Mouse (Mus musculus): Measurements from ENCODE around the gene Olfr1351. TPM values are rescaled to one million over a fixed set of nuclear protein-coding genes. Genes with fewer than 3 reads are reported as not detected.
"Not testable (repeated sequence)": the region's sequence is repeated elsewhere in the genome, so short reads cannot be mapped to it uniquely, and the experiment has no call there.

The Olfr1351 gene
- polyA plus RNA-seq (2015; fragmentation: Nextera tagmentation; extraction: Ambion mirVana) = not detected in 2 replicates

DNA sequence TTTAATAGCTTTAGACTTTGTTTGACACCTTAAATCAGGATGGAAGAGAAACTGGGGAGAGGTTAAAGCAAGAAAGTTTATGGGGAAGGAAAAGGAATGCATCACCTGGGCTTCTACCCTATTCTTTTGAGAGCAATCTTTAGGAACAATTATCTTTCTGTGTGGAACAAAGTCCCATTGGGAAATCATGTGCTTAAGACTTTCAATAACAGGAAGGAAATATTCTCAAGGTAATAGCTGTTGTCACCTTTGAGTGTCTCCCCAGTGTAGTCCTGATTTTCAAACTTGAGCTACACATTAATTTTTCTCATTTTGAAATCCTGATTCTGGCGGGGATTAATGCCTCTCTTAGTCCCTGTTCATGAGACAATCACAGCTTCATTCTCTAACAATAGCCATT, at the start of gene Olfr1351:
Gene Olfr1351, plus strand, starts transcription at position 301 of the 400 bp plus-strand sequence.
- H3K27me3 ChIP-seq (replicated peaks; ENCODE audit: control insufficient read depth, insufficient read depth, low read length) = no peaks in the 10 kb centered on the region
- no peak within 1 kb of the TSS for H3K4me2 ChIP-seq (ENCODE audit: low read depth, low read length)
- no peak within 1 kb of the TSS for H3K9ac ChIP-seq (ENCODE audit: low read depth, low read length)
- no peaks in the 10 kb centered on the region for H3K9me3 ChIP-seq (ENCODE audit: control insufficient read depth, low read length)
- no peak within 1 kb of the TSS for H3K27ac ChIP-seq (ENCODE audit: low read length)
- no peaks in the 10 kb centered on the region for H3K4me1 ChIP-seq (ENCODE audit: control insufficient read depth, insufficient read depth, low read length)
- ATAC-seq = no peak
- no peak within 1 kb of the TSS for H3K4me3 ChIP-seq (ENCODE audit: low read length)
- WGBS = 73% methylated on average over 1 of the region's 1 CpGs
- no peaks in the 10 kb centered on the region for H3K36me3 ChIP-seq (ENCODE audit: control insufficient read depth, insufficient read depth, low read length)

DNA sequence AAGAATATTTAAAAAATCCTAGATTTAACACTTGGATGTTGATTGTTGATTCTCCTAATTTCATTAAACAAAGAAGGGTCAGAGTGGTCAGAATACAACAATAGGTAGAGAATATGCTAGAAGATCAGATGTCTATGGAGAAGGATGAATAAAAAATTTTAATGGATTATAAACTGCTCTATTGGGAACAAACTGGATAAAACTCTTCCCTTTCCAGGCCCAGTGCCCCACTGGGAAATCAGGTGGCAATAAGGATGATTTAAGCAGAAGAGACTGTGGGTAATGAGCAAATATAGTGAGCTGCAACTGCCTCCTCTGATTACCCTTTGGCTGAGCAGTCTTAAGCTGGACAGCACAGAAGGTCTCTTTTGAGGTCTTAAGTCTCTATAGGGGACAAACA, 49.3 kb upstream of the Olfr1351 start, which contains the start of gene Olfr1353:
Gene Olfr1353, plus strand, starts transcription at position 301 of the 400 bp plus-strand sequence.
- ATAC-seq; H3K27me3 ChIP-seq (replicated peaks; ENCODE audit: control insufficient read depth, insufficient read depth, low read length); H3K9me3 ChIP-seq (ENCODE audit: control insufficient read depth, low read length); H3K4me3 ChIP-seq (ENCODE audit: low read length); H3K9ac ChIP-seq (ENCODE audit: low read depth, low read length); H3K27ac ChIP-seq (ENCODE audit: low read length); H3K36me3 ChIP-seq (ENCODE audit: control insufficient read depth, insufficient read depth, low read length); H3K4me1 ChIP-seq (ENCODE audit: control insufficient read depth, insufficient read depth, low read length); H3K4me2 ChIP-seq (ENCODE audit: low read depth, low read length): not testable (repeated sequence)

DNA sequence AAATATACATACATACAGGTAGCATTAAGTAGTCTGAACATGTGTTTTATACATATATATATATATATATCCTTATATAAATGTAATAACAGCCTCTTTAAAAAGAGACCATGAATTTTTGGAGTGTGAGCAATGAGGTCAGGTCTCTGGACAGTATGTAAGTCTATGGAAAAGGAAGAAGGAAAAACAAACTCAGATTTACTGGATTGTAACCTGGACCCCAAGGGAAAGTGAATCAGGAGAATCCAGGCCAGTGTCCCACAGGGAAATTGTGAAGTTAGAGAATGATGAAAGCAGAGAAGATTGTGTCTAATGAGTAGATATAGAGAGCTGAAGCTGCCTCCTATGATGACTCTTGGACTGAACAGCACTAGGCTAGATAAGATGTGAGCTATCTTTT, 31.5 kb upstream of the Olfr1351 start, which contains the start of gene Olfr1352:
Gene Olfr1352, plus strand, starts transcription at position 301 of the 400 bp plus-strand sequence.
- H3K36me3 ChIP-seq (ENCODE audit: control insufficient read depth, insufficient read depth, low read length) = no peaks in the 10 kb centered on the region
- no peak for ATAC-seq
- H3K4me1 ChIP-seq (ENCODE audit: control insufficient read depth, insufficient read depth, low read length) = no peaks in the 10 kb centered on the region
- H3K4me3 ChIP-seq (ENCODE audit: low read length) = no peak within 1 kb of the TSS
- no peak within 1 kb of the TSS for H3K4me2 ChIP-seq (ENCODE audit: low read depth, low read length)
- no peak within 1 kb of the TSS for H3K27ac ChIP-seq (ENCODE audit: low read length)
- H3K27me3 ChIP-seq (replicated peaks; ENCODE audit: control insufficient read depth, insufficient read depth, low read length) = no peaks in the 10 kb centered on the region
- no peak within 1 kb of the TSS for H3K9ac ChIP-seq (ENCODE audit: low read depth, low read length)
- H3K9me3 ChIP-seq (ENCODE audit: control insufficient read depth, low read length) = no peaks in the 10 kb centered on the region

DNA sequence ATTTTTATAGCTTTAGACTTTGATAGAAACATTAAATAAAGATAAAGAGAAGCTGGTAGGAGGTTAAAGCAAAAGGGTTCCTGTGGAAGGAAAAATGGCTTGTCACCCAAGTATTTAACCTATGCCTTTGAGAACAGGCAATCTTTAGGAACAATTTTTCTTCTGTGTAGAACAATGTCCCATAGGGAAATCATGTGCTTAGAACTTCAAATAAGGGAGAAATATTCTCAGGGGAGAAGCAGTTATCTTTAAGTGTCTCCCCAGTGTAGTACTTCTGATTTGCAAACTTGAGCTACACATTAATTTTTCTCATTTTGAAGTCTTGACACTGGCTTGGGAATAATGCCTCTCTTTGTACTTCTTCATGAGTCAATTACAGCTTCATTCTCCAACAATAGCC, 16.2 kb downstream of the Olfr1351 start, which contains the start of gene Olfr57:
Gene Olfr57, plus strand, starts transcription at position 301 of the 400 bp plus-strand sequence.
- no peaks in the 10 kb centered on the region for H3K4me1 ChIP-seq (ENCODE audit: control insufficient read depth, insufficient read depth, low read length)
- no peaks in the 10 kb centered on the region for H3K36me3 ChIP-seq (ENCODE audit: control insufficient read depth, insufficient read depth, low read length)
- H3K9ac ChIP-seq (ENCODE audit: low read depth, low read length) = no peak within 1 kb of the TSS
- ATAC-seq = no peak
- no peaks in the 10 kb centered on the region for H3K9me3 ChIP-seq (ENCODE audit: control insufficient read depth, low read length)
- no peak within 1 kb of the TSS for H3K4me3 ChIP-seq (ENCODE audit: low read length)
- H3K27me3 ChIP-seq (replicated peaks; ENCODE audit: control insufficient read depth, insufficient read depth, low read length) = no peaks in the 10 kb centered on the region
- no peak within 1 kb of the TSS for H3K4me2 ChIP-seq (ENCODE audit: low read depth, low read length)
- H3K27ac ChIP-seq (ENCODE audit: low read length) = no peak within 1 kb of the TSS

DNA sequence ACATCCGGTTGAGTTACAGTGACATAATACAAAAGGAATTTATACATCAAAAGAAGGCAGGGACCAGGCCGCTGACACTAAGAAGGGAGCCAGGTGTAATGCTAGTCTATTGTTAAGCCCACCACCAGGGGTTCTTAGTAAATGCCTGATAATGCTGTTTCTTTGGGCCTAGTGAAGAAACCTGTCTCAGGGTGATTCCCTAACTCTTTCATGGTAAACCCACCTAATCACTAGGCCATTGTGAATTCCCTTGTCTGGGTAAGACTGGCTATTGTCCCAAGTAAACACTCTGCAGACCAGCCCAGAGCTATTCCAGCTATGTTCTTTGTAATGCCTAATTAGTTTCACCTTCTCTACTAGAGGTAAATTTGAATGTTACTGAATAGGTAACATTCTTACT, 30.2 kb downstream of the Olfr1351 start:
- H3K9me3 ChIP-seq (ENCODE audit: control insufficient read depth, low read length); ATAC-seq; H3K27ac ChIP-seq (ENCODE audit: low read length); H3K9ac ChIP-seq (ENCODE audit: low read depth, low read length); H3K4me2 ChIP-seq (ENCODE audit: low read depth, low read length); H3K4me1 ChIP-seq (ENCODE audit: control insufficient read depth, insufficient read depth, low read length); H3K27me3 ChIP-seq (replicated peaks; ENCODE audit: control insufficient read depth, insufficient read depth, low read length); H3K4me3 ChIP-seq (ENCODE audit: low read length); H3K36me3 ChIP-seq (ENCODE audit: control insufficient read depth, insufficient read depth, low read length): not testable (repeated sequence)
- 87% methylated on average over 2 of the region's 2 CpGs for WGBS

DNA sequence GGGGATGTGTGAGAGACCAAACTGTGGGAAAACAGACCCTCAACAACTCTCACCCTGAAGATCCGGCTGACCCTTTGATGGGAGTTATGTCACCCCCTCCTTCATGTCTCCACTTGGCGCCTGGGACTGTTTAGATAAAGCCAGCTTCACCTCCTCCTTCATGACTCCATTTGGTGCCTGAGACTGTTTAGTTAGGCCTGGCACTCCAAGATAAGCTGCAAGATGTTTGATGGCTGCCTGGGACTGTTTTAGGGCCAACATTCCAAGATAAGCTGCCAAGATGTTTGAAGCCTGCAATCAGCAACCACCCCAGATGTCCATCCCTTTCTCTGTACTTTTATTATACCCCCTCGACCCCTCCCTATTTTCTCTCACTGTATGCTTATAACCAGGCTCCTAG, 45.1 kb downstream of the Olfr1351 start:
- H3K27ac ChIP-seq (ENCODE audit: low read length); ATAC-seq; H3K36me3 ChIP-seq (ENCODE audit: control insufficient read depth, insufficient read depth, low read length): not testable (repeated sequence)

More for the DNA sequence above, 45.1 kb downstream of the Olfr1351 start:
- not testable (repeated sequence) for H3K9me3 ChIP-seq (ENCODE audit: control insufficient read depth, low read length); H3K4me2 ChIP-seq (ENCODE audit: low read depth, low read length); H3K9ac ChIP-seq (ENCODE audit: low read depth, low read length); H3K4me3 ChIP-seq (ENCODE audit: low read length); H3K27me3 ChIP-seq (replicated peaks; ENCODE audit: control insufficient read depth, insufficient read depth, low read length); H3K4me1 ChIP-seq (ENCODE audit: control insufficient read depth, insufficient read depth, low read length)
- 67% methylated on average over 3 of the region's 3 CpGs for WGBS

Other genes with a start within 250 kb of the Olfr1351 start
- gene Slc1a6, start 232.0 kb upstream of the Olfr1351 start, polyA plus RNA-seq (2015; fragmentation: Nextera tagmentation; extraction: Ambion mirVana) = 0.81 and 1.6 TPM in 2 replicates
- not detected in 2 replicates for gene Olfr1356, start 160.3 kb upstream of the Olfr1351 start, polyA plus RNA-seq (2015; fragmentation: Nextera tagmentation; extraction: Ambion mirVana)
- not detected in 2 replicates for gene Olfr1355, start 136.9 kb upstream of the Olfr1351 start, polyA plus RNA-seq (2015; fragmentation: Nextera tagmentation; extraction: Ambion mirVana)
- not detected in 2 replicates for gene Olfr1354, start 99.3 kb upstream of the Olfr1351 start, polyA plus RNA-seq (2015; fragmentation: Nextera tagmentation; extraction: Ambion mirVana)
- not detected in 2 replicates for gene Olfr8, start 61.8 kb upstream of the Olfr1351 start, polyA plus RNA-seq (2015; fragmentation: Nextera tagmentation; extraction: Ambion mirVana)
- not detected in 2 replicates for gene Olfr1353, start 49.2 kb upstream of the Olfr1351 start, polyA plus RNA-seq (2015; fragmentation: Nextera tagmentation; extraction: Ambion mirVana)
- gene Olfr1352, start 31.4 kb upstream of the Olfr1351 start, polyA plus RNA-seq (2015; fragmentation: Nextera tagmentation; extraction: Ambion mirVana) = not detected in 2 replicates
- not detected in 2 replicates for gene Olfr57, start 16.3 kb downstream of the Olfr1351 start, polyA plus RNA-seq (2015; fragmentation: Nextera tagmentation; extraction: Ambion mirVana)
- 14.9 and 16.5 TPM in 2 replicates for gene 2610008E11Rik, start 85.1 kb downstream of the Olfr1351 start, polyA plus RNA-seq (2015; fragmentation: Nextera tagmentation; extraction: Ambion mirVana)
- not detected in 2 replicates for gene Vmn2r80, start 136.3 kb downstream of the Olfr1351 start, polyA plus RNA-seq (2015; fragmentation: Nextera tagmentation; extraction: Ambion mirVana)
- gene Vmn2r81, start 235.2 kb downstream of the Olfr1351 start, polyA plus RNA-seq (2015; fragmentation: Nextera tagmentation; extraction: Ambion mirVana) = not detected in 2 replicates